Mouse (Mus musculus) midbrain, embryonic 15.5 days (tissue): ENCODE results near the gene Traf3ip1. TPM values are rescaled to one million over a fixed set of nuclear protein-coding genes. Genes with fewer than 3 reads are reported as not detected.

Experiments
- ATAC-seq: fragments of 200-750 bp; cut with Nextera tagmentation; replicated peaks from 2 replicates; pipeline ENCODE4 v1.8.0; 2017; ENCODE audit warnings: moderate TSS enrichment
- H3K27ac ChIP-seq: fragments of 300-500 bp; sonication (generic); 2 replicates; pipeline ENCODE4 v1.5.1; 2015; ENCODE audit warnings: mild to moderate bottlenecking, inconsistent platforms
- H3K27me3 ChIP-seq: fragments of 300-500 bp; sonication (generic); replicated peaks from 2 replicates; pipeline ENCODE4 v1.6.1; 2015; ENCODE audit warnings: inconsistent platforms
- H3K36me3 ChIP-seq: fragments of 300-500 bp; sonication (generic); replicated peaks from 2 replicates; pipeline ENCODE4 v1.6.1; 2015; ENCODE audit warnings: inconsistent platforms
- H3K4me1 ChIP-seq: fragments of 300-500 bp; sonication (generic); 2 replicates; pipeline ENCODE4 v1.6.1; 2015; ENCODE audit warnings: inconsistent platforms
- H3K4me2 ChIP-seq: fragments of 300-500 bp; sonication (generic); 2 replicates; pipeline ENCODE4 v1.6.1; 2015; ENCODE audit warnings: inconsistent platforms, mild to moderate bottlenecking, moderate library complexity
- H3K4me3 ChIP-seq: fragments of 300-500 bp; sonication (generic); 2 replicates; pipeline ENCODE4 v1.5.1; 2015; ENCODE audit warnings: mild to moderate bottlenecking, inconsistent platforms
- H3K9ac ChIP-seq: fragments of 300-500 bp; sonication (generic); 2 replicates; pipeline ENCODE4 v1.6.1; 2015; ENCODE audit warnings: mild to moderate bottlenecking, inconsistent platforms
- H3K9me3 ChIP-seq: fragments of 300-500 bp; sonication (generic); 2 replicates; pipeline ENCODE4 v1.6.1; 2016; ENCODE audit warnings: inconsistent platforms
- WGBS: fragments of 180-500 bp; shearing (Covaris S2); methylation state at CpG from one replicate; pipeline ENCODE4 v1.1.7; 2015; ENCODE audit warnings: mixed read lengths; 5-methylcytosine and 5-hydroxymethylcytosine counted together
- polyA plus RNA-seq: library from polyadenylated mRNA; unstranded; fragments of >200 nt; fragmentation: Nextera tagmentation; extraction: Ambion mirVana; gene quantifications from 2 replicates; pipeline ENCODE4 v1.2.1, GENCODE M21; 2015

The Traf3ip1 gene
- polyA plus RNA-seq, 1 experiment from 2014 or later, result 11.4 TPM

GRCm38 (mm10) chr1:91515642-91516041, 21.2 kb downstream of the Traf3ip1 start:
- Histone ChIP-seq H3K9ac (no peak overlapping the region), H3K4me1 (no peaks in the 10 kb centered on the region), H3K4me3 (no peak overlapping the region), H3K9me3 (no peaks in the 10 kb centered on the region), H3K36me3 (0 out of 2 replicates have a peak, but pooled peaks cover 10% of the 10 kb centered on the region), H3K27ac (no peak overlapping the region), H3K4me2 (no peak overlapping the region), H3K27me3 (no peaks in the 10 kb centered on the region)
- WGBS, result 89% methylated on average over 6 of the region's 6 CpGs
- ATAC-seq, result no peak

- ATAC-seq, result peak; percentile 71; the same call in 1 of the 2 replicates
- Histone ChIP-seq H3K9ac (no peak overlapping the region), H3K36me3 (peaks cover 19% of the 10 kb centered on the region), H3K27me3 (no peaks in the 10 kb centered on the region), H3K9me3 (no peaks in the 10 kb centered on the region), H3K4me1 (no peaks in the 10 kb centered on the region), H3K4me3 (no peak overlapping the region), H3K27ac (no peak overlapping the region), H3K4me2 (no peak overlapping the region)
- WGBS, result 17% methylated on average over 10 of the region's 10 CpGs
These were observed 29.3 kb downstream of the Traf3ip1 start for GRCm38 (mm10) chr1:91523759-91524158.

GRCm38 (mm10) chr1:91525838-91526237, 31.4 kb downstream of the Traf3ip1 start:
- 73% methylated on average over 14 of the region's 14 CpGs for WGBS
- peaks cover 18% of the 10 kb centered on the region for H3K36me3 ChIP-seq
- H3K9me3 ChIP-seq, result no peaks in the 10 kb centered on the region

GRCm38 (mm10) chr1:91530166-91530565, 35.7 kb downstream of the Traf3ip1 start:
- no peaks in the 10 kb centered on the region for H3K27me3 ChIP-seq
- H3K9ac ChIP-seq, result no peak overlapping the region
- H3K4me2 ChIP-seq, result no peak overlapping the region
- no peaks in the 10 kb centered on the region for H3K9me3 ChIP-seq
- H3K4me1 ChIP-seq, result no peaks in the 10 kb centered on the region
- ATAC-seq, result no peak
- no peak overlapping the region for H3K4me3 ChIP-seq
- WGBS, result 91% methylated on average over 9 of the region's 9 CpGs
- H3K27ac ChIP-seq, result no peak overlapping the region
- peaks cover 4% of the 10 kb centered on the region; the same call in 1 of the 2 replicates for H3K36me3 ChIP-seq

More at GRCm38 (mm10) chr1:91525838-91526237, 31.4 kb downstream of the Traf3ip1 start:
- no peak overlapping the region for H3K9ac ChIP-seq
- no peaks in the 10 kb centered on the region for H3K4me1 ChIP-seq
- H3K4me3 ChIP-seq, result no peak overlapping the region
- no peak overlapping the region for H3K27ac ChIP-seq
- ATAC-seq, result no peak
- no peak overlapping the region for H3K4me2 ChIP-seq
- H3K27me3 ChIP-seq, result no peaks in the 10 kb centered on the region

GRCm38 (mm10) chr1:91532243-91532642, 37.8 kb downstream of the Traf3ip1 start:
- Histone ChIP-seq H3K36me3 (0 out of 2 replicates have a peak, but pooled peaks cover 4% of the 10 kb centered on the region), H3K4me3 (no peak overlapping the region), H3K4me1 (no peaks in the 10 kb centered on the region), H3K27me3 (no peaks in the 10 kb centered on the region), H3K27ac (no peak overlapping the region), H3K9ac (no peak overlapping the region), H3K9me3 (no peaks in the 10 kb centered on the region), H3K4me2 (no peak overlapping the region)
- WGBS, result 97% methylated on average over 4 of the region's 4 CpGs
- no peak for ATAC-seq

- WGBS, result 90% methylated on average over 5 of the region's 5 CpGs
These were observed 38.4 kb downstream of the Traf3ip1 start for GRCm38 (mm10) chr1:91532892-91533291.

GRCm38 (mm10) chr1:91533483-91533882, 39.0 kb downstream of the Traf3ip1 start:
- 61% methylated on average over 2 of the region's 2 CpGs for WGBS
- Histone ChIP-seq H3K36me3 (0 out of 2 replicates have a peak, but pooled peaks cover 4% of the 10 kb centered on the region), H3K4me3 (no peak overlapping the region), H3K27ac (no peak overlapping the region), H3K4me2 (no peak overlapping the region), H3K27me3 (no peaks in the 10 kb centered on the region), H3K4me1 (no peaks in the 10 kb centered on the region), H3K9ac (no peak overlapping the region), H3K9me3 (no peaks in the 10 kb centered on the region)
- no peak for ATAC-seq

More at GRCm38 (mm10) chr1:91532892-91533291, 38.4 kb downstream of the Traf3ip1 start:
- Histone ChIP-seq H3K4me3 (no peak overlapping the region), H3K27me3 (no peaks in the 10 kb centered on the region), H3K4me2 (no peak overlapping the region), H3K9me3 (no peaks in the 10 kb centered on the region), H3K9ac (no peak overlapping the region), H3K36me3 (0 out of 2 replicates have a peak, but pooled peaks cover 4% of the 10 kb centered on the region), H3K27ac (no peak overlapping the region), H3K4me1 (no peaks in the 10 kb centered on the region)
- ATAC-seq, result no peak

GRCm38 (mm10) chr1:91533961-91534723, 39.7 kb downstream of the Traf3ip1 start:
- Histone ChIP-seq H3K36me3 (0 out of 2 replicates have a peak, but pooled peaks cover 4% of the 10 kb centered on the region), H3K4me1 (no peaks in the 10 kb centered on the region), H3K27me3 (peaks cover under 1% of the 10 kb centered on the region; the same call in 1 of the 2 replicates), H3K4me2 (no peak overlapping the region), H3K4me3 (no peak overlapping the region), H3K9me3 (no peaks in the 10 kb centered on the region), H3K27ac (no peak overlapping the region), H3K9ac (no peak overlapping the region)
- WGBS, result 79% methylated on average over 19 of the region's 19 CpGs
- no peak for ATAC-seq

GRCm38 (mm10) chr1:91537786-91538569, 43.5 kb downstream of the Traf3ip1 start:
- Histone ChIP-seq H3K36me3 (no peaks in the 10 kb centered on the region), H3K4me2 (no peak overlapping the region), H3K27me3 (peaks cover 6% of the 10 kb centered on the region; the same call in 1 of the 2 replicates), H3K9ac (no peak overlapping the region), H3K4me3 (no peak overlapping the region), H3K27ac (no peak overlapping the region), H3K4me1 (peaks cover 23% of the 10 kb centered on the region), H3K9me3 (no peaks in the 10 kb centered on the region)
- 20% methylated on average over 22 of the region's 22 CpGs for WGBS
- no peak for ATAC-seq

GRCm38 (mm10) chr1:91538570-91538929, 44.1 kb downstream of the Traf3ip1 start:
- Histone ChIP-seq H3K4me3 (no peak overlapping the region), H3K9me3 (no peaks in the 10 kb centered on the region), H3K4me2 (no peak overlapping the region), H3K9ac (no peak overlapping the region), H3K4me1 (peaks cover 23% of the 10 kb centered on the region), H3K27ac (no peak overlapping the region), H3K27me3 (peaks cover 6% of the 10 kb centered on the region; the same call in 1 of the 2 replicates), H3K36me3 (no peaks in the 10 kb centered on the region)
- no peak for ATAC-seq
- 44% methylated on average over 1 of the region's 1 CpGs for WGBS

- 27% methylated on average over 6 of the region's 6 CpGs for WGBS
- ATAC-seq, result no peak
- H3K27ac ChIP-seq, result no peak overlapping the region
- H3K9me3 ChIP-seq, result no peaks in the 10 kb centered on the region
- peaks cover 23% of the 10 kb centered on the region for H3K4me1 ChIP-seq
- H3K27me3 ChIP-seq, result peaks cover 6% of the 10 kb centered on the region; the same call in 1 of the 2 replicates
- H3K4me2 ChIP-seq, result peak overlapping the region; percentile 97
- H3K4me3 ChIP-seq, result peak overlapping the region; percentile 97; the same call in 1 of the 2 replicates
- no peak overlapping the region for H3K9ac ChIP-seq
- H3K36me3 ChIP-seq, result no peaks in the 10 kb centered on the region
These were observed 44.8 kb downstream of the Traf3ip1 start for GRCm38 (mm10) chr1:91539246-91539645.

- WGBS, result 2% methylated on average over 22 of the region's 22 CpGs
- Histone ChIP-seq H3K27ac (peak overlapping the region; percentile 74; the same call in 1 of the 2 replicates), H3K4me2 (peak overlapping the region; percentile 97), H3K27me3 (peaks cover 6% of the 10 kb centered on the region; the same call in 1 of the 2 replicates), H3K36me3 (no peaks in the 10 kb centered on the region), H3K9me3 (no peaks in the 10 kb centered on the region), H3K4me1 (peaks cover 23% of the 10 kb centered on the region), H3K4me3 (peak overlapping the region; percentile 97), H3K9ac (peak overlapping the region; percentile 86)
- ATAC-seq, result peak; percentile 55
These were observed 45.3 kb downstream of the Traf3ip1 start for GRCm38 (mm10) chr1:91539704-91540270.
